In the genomic region with DNA sequence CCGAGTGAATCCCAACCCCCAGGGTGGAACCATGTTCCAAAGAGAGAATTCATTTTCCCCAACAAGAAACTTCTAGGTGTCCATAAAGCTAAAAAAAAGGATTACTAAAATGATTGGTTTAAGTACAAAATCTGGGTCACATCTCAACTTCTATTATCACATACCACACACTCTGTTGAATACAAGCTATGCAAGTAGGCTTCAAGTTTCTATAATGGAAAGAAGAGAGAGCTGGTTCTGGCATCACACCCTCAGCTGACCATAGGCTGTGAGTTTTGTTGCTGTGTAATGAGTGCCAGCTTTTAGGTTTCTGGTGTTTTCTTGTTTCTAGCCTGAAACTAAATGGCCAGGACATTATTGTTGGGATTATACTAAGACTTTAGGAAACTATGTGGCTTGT, we compare ENCODE assay signal across 32 mouse cellular contexts.
"Had no signal": no experiment of that assay in that cellular context is flagged by ENCODE, and none has a peak within 500 bp of the region (broad histone marks: within the 10 kb centered on the region; RNA-seq: fewer than 3 reads in every experiment).

No protein-coding gene starts in this region.

- H3K27ac ChIP-seq: heart, embryonic 13.5 days; heart, embryonic 15.5 days; hindbrain, embryonic 10.5 days; hindbrain, embryonic 12.5 days; hindbrain, embryonic 13.5 days; hindbrain, embryonic 14.5 days; hindbrain, embryonic 15.5 days; hindbrain, postnatal 0 days; intestine, embryonic 15.5 days; kidney, embryonic 15.5 days; kidney, postnatal 0 days; layer of hippocampus, adult 2 months had no signal

- DNase-seq: heart, postnatal 10 days; heart, postnatal 14 days; heart, postnatal 36 days; heart, postnatal 4 days; kidney, adult 11 months; kidney, adult 18-20 months; kidney, adult 2 months; kidney, adult 8-10 months; kidney, adult 9 months; kidney, postnatal 10 days; kidney, postnatal 14 days; kidney, postnatal 25 days; kidney, postnatal 36 days; kidney, postnatal 4 days; layer of hippocampus, postnatal 36 days had no signal

- ATAC-seq: hindbrain, embryonic 16.5 days; hindbrain, postnatal 0 days; inflammation-experienced regulatory T-cells, adult 6 months; intestine, embryonic 15.5 days; intestine, embryonic 16.5 days; intestine, postnatal 0 days had no signal

- H3K4me3 ChIP-seq: heart, embryonic 12.5 days; heart, embryonic 13.5 days; heart, embryonic 15.5 days; hindbrain, embryonic 10.5 days; hindbrain, embryonic 12.5 days; hindbrain, embryonic 13.5 days; hindbrain, embryonic 15.5 days; intestine, embryonic 15.5 days; kidney, embryonic 15.5 days; layer of hippocampus, adult 2 months had no signal
